Mouse (Mus musculus) stomach, postnatal 0 days (tissue): ENCODE measurements around the gene Rnf8.

Experiments
- CTCF ChIP-seq: IDR thresholded peaks from 2 replicates; pipeline ENCODE4 v1.5.1; 2016; ENCODE audit warnings: antibody characterized with exemption, low read depth, mild to moderate bottlenecking, moderate library complexity
- EP300 ChIP-seq: optimal IDR thresholded peaks from 2 replicates; pipeline ENCODE3; 2016; ENCODE audit warnings: antibody characterized with exemption

- TF ChIP-seq EP300 (no peak), CTCF (no peak)
Measured at GRCm38 (mm10) chr17:29599051-29599450, 15.5 kb upstream of the Rnf8 start.
